ENCODE assay signal across 8 mouse cellular contexts in genomic region chr5:110232346-110232745, GRCm38 (mm10). TPM values are rescaled to one million over a fixed set of nuclear protein-coding genes. Genes with fewer than 3 reads are reported as not detected.
DNase-seq lines count a peak whose midpoint lies in the region; ATAC-seq and TF ChIP-seq lines count a peak whose summit lies in the region.

No protein-coding gene starts in this region.

- no peak for DNase-seq in kidney, postnatal 25 days
- peak; percentile 22 for DNase-seq in MEL (ENCODE audit: low read depth, low spot score)
- no peak for DNase-seq in urinary bladder, postnatal 10 days (ENCODE audit: low spot score)
- no peak for DNase-seq in left cerebral cortex, postnatal 14 days (ENCODE audit: low spot score in 2 of 2)
- DNase-seq in right cerebral cortex, postnatal 25 days: no peak

- H3K4me1 ChIP-seq in kidney, embryonic 14.5 days (ENCODE audit: control insufficient read depth, insufficient read depth, low read length): peaks cover 5% of the 10 kb centered on the region; the same call in 1 of the 2 replicates
- peaks cover 11 to 12% of the 10 kb centered on the region in 2 experiments for H3K4me1 ChIP-seq in MEL (ENCODE audit: control insufficient read depth in 1 of 2, insufficient read depth in 2 of 2, low read length in 2 of 2)
- peaks cover 24% of the 10 kb centered on the region for H3K4me1 ChIP-seq in forebrain, embryonic 15.5 days
- H3K4me1 ChIP-seq in megakaryocyte, embryonic 14.5 days: peaks cover 27% of the 10 kb centered on the region

- H3K4me2 ChIP-seq in kidney, embryonic 14.5 days (replicated peaks; ENCODE audit: low read depth, low read length): 0 out of 2 replicates have a peak overlapping the region, but pooled peaks have one; percentile 65
- peak overlapping the region; percentile 67; the same call in 1 of the 2 replicates for H3K4me2 ChIP-seq in forebrain, embryonic 15.5 days (replicated peaks)

- intact Hi-C loops in left cerebral cortex, postnatal 14 days (cut with DNase I): no loop called here

- no peak for TF ChIP-seq RAD21 in MEL (IDR thresholded peaks at IDR 0.05; ENCODE audit: low read depth, low read length)

- H3K27ac ChIP-seq in kidney, embryonic 14.5 days (ENCODE audit: low read depth, low read length): no peak overlapping the region
- H3K27ac ChIP-seq in MEL (ENCODE audit: control insufficient read depth, low read depth, low read length): no peak overlapping the region
- no peak overlapping the region for H3K27ac ChIP-seq in forebrain, embryonic 15.5 days (replicated peaks)

- H3K36me3 ChIP-seq in kidney, embryonic 14.5 days (ENCODE audit: control insufficient read depth, insufficient read depth, low read length): peaks cover 34% of the 10 kb centered on the region
- peaks cover 15 to 27% of the 10 kb centered on the region in 2 experiments for H3K36me3 ChIP-seq in MEL (ENCODE audit: control insufficient read depth in 1 of 2, insufficient read depth in 2 of 2, low read length in 2 of 2)
- H3K36me3 ChIP-seq in forebrain, embryonic 15.5 days: peaks cover 33% of the 10 kb centered on the region
- H3K36me3 ChIP-seq in megakaryocyte, embryonic 14.5 days (replicated peaks; ENCODE audit: low read length): peaks cover 37% of the 10 kb centered on the region

- no peak for ATAC-seq in kidney, embryonic 14.5 days (ENCODE audit: low FRiP score, low TSS enrichment)
- ATAC-seq in forebrain, embryonic 15.5 days (replicated peaks): no peak

- no peaks in the 10 kb centered on the region for H3K27me3 ChIP-seq in kidney, embryonic 14.5 days (ENCODE audit: control insufficient read depth, insufficient read depth, low read length)
- no peaks in the 10 kb centered on the region for H3K27me3 ChIP-seq in MEL (ENCODE audit: control insufficient read depth in 1 of 2, insufficient read depth in 2 of 2, low read length in 2 of 2)
- H3K27me3 ChIP-seq in forebrain, embryonic 15.5 days: no peaks in the 10 kb centered on the region
- no peaks in the 10 kb centered on the region for H3K27me3 ChIP-seq in megakaryocyte, embryonic 14.5 days (replicated peaks)

- no peak for TF ChIP-seq EP300 in MEL (IDR thresholded peaks at IDR 0.05; ENCODE audit: low read depth in 1 of 2, low read length in 2 of 2)

- no peaks in the 10 kb centered on the region for H3K9me3 ChIP-seq in kidney, embryonic 14.5 days (ENCODE audit: control insufficient read depth, low read length)
- H3K9me3 ChIP-seq in MEL (replicated peaks; ENCODE audit: insufficient read depth, low read length): no peaks in the 10 kb centered on the region
- no peaks in the 10 kb centered on the region for H3K9me3 ChIP-seq in forebrain, embryonic 15.5 days
- no peaks in the 10 kb centered on the region for H3K9me3 ChIP-seq in megakaryocyte, embryonic 14.5 days

- TF ChIP-seq POLR2A in MEL (IDR thresholded peaks at IDR 0.05; ENCODE audit: control insufficient read depth in 1 of 2, insufficient read depth in 1 of 2, low read depth in 1 of 2, low read length in 2 of 2, poor library complexity in 1 of 2): no peak

- no peak for TF ChIP-seq CTCF in MEL (IDR thresholded peaks at IDR 0.05 in 2 of 3, conservative IDR thresholded peaks at IDR 0.05 in 1 of 3; ENCODE audit: control insufficient read depth in 1 of 3, insufficient read depth in 1 of 3, low read depth in 2 of 3, low read length in 3 of 3, poor library complexity in 1 of 3, severe bottlenecking in 1 of 3)

- H3K79me2 ChIP-seq in MEL (ENCODE audit: control insufficient read depth, insufficient read depth, low read length, poor library complexity): peaks cover 29% of the 10 kb centered on the region

- 79% methylated on average over 6 of the region's 6 CpGs for WGBS in kidney, embryonic 14.5 days
- 89% methylated on average over 6 of the region's 6 CpGs for WGBS in forebrain, embryonic 15.5 days

- no peak overlapping the region for H3K9ac ChIP-seq in kidney, embryonic 14.5 days (ENCODE audit: low read depth, low read length)
- H3K9ac ChIP-seq in MEL (ENCODE audit: control insufficient read depth, low read depth, low read length, poor library complexity, severe bottlenecking): no peak overlapping the region
- no peak overlapping the region for H3K9ac ChIP-seq in forebrain, embryonic 15.5 days (replicated peaks)

- H3K4me3 ChIP-seq in kidney, embryonic 14.5 days (ENCODE audit: low read length): no peak overlapping the region
- H3K4me3 ChIP-seq in MEL (ENCODE audit: control insufficient read depth in 1 of 2, insufficient read depth in 1 of 2, low read depth in 2 of 2, low read length in 2 of 2): peak overlapping the region in 1 of 2 experiments; percentile 86; a peak in 2 of 4 replicates
- H3K4me3 ChIP-seq in forebrain, embryonic 15.5 days: no peak overlapping the region
- peak overlapping the region; percentile 99 for H3K4me3 ChIP-seq in megakaryocyte, embryonic 14.5 days (replicated peaks)

TF ChIP-seq in MEL, 35 proteins besides CTCF, POLR2A, EP300 and RAD21:
- no peak for TF ChIP-seq USF1 (IDR thresholded peaks at IDR 0.05; ENCODE audit: low read depth, low read length)
TF ChIP-seq in MEL: peak in this region for 0.

RNA-seq across cellular contexts. Expression of gene Ankle2, which starts 1.5 kb away (rescaled TPM):
- polyA plus RNA-seq in kidney, embryonic 14.5 days (2014; fragmentation: Nextera tagmentation; extraction: Ambion mirVana): 33.2 and 43.1 TPM in 2 replicates
- total RNA-seq in MEL (2012; rRNA removed): 31.7 and 37.9 TPM in 2 replicates
- polyA plus RNA-seq in MEL (2012; ENCODE audit: insufficient read depth in 1 of 2, insufficient read length in 2 of 2, low read depth in 1 of 2, low replicate concordance in 2 of 2, missing spikeins in 1 of 2): 100 to 1,000 TPM in 1 of 2 experiments, 10 to 100 TPM in 1; 29.5 to 270 TPM
- polyA plus RNA-seq in forebrain, embryonic 15.5 days (2015; fragmentation: Nextera tagmentation; extraction: Ambion mirVana): 26.9 and 28.6 TPM in 2 replicates
- 0.32 and 3.0 TPM in 2 replicates for polyA plus RNA-seq in megakaryocyte, embryonic 14.5 days (2012; ENCODE audit: insufficient read depth, low replicate concordance)
- 10 to 100 TPM; 28.7 to 29.5 TPM for total RNA-seq in left cerebral cortex, postnatal 14 days (2021)

RNA-seq across cellular contexts. Expression of gene Pgam5, which starts 37.4 kb away (rescaled TPM):
- 64.1 and 85.2 TPM in 2 replicates for polyA plus RNA-seq in kidney, embryonic 14.5 days (2014; fragmentation: Nextera tagmentation; extraction: Ambion mirVana)
- total RNA-seq in MEL (2012; rRNA removed): 96.3 and 115 TPM in 2 replicates
- 10 to 100 TPM in 1 of 2 experiments, not detected in 1; 95.8 TPM for polyA plus RNA-seq in MEL (2012; ENCODE audit: insufficient read depth in 1 of 2, insufficient read length in 2 of 2, low read depth in 1 of 2, low replicate concordance in 2 of 2, missing spikeins in 1 of 2)
- 105 and 107 TPM in 2 replicates for polyA plus RNA-seq in forebrain, embryonic 15.5 days (2015; fragmentation: Nextera tagmentation; extraction: Ambion mirVana)
- 0.82 and 2.8 TPM in 2 replicates for polyA plus RNA-seq in megakaryocyte, embryonic 14.5 days (2012; ENCODE audit: insufficient read depth, low replicate concordance)
- 10 to 100 TPM; 63.9 to 71.6 TPM for total RNA-seq in left cerebral cortex, postnatal 14 days (2021)

RNA-seq across cellular contexts. Expression of gene Pxmp2, which starts 53.6 kb away (rescaled TPM):
- polyA plus RNA-seq in kidney, embryonic 14.5 days (2014; fragmentation: Nextera tagmentation; extraction: Ambion mirVana): 14.1 and 16.4 TPM in 2 replicates
- 8.4 and 8.7 TPM in 2 replicates for total RNA-seq in MEL (2012; rRNA removed)
- 10 to 100 TPM in 1 of 2 experiments, not detected in 1; 15.2 TPM for polyA plus RNA-seq in MEL (2012; ENCODE audit: insufficient read depth in 1 of 2, insufficient read length in 2 of 2, low read depth in 1 of 2, low replicate concordance in 2 of 2, missing spikeins in 1 of 2)
- 6.3 and 8.4 TPM in 2 replicates for polyA plus RNA-seq in forebrain, embryonic 15.5 days (2015; fragmentation: Nextera tagmentation; extraction: Ambion mirVana)
- polyA plus RNA-seq in megakaryocyte, embryonic 14.5 days (2012; ENCODE audit: insufficient read depth, low replicate concordance): 7.5 and 57.5 TPM in 2 replicates
- total RNA-seq in left cerebral cortex, postnatal 14 days (2021): 1 to 10 TPM; 4.7 to 6.2 TPM

RNA-seq across cellular contexts. Expression of gene Pole, which starts 53.8 kb away (rescaled TPM):
- polyA plus RNA-seq in kidney, embryonic 14.5 days (2014; fragmentation: Nextera tagmentation; extraction: Ambion mirVana): 35.1 and 40.0 TPM in 2 replicates
- 32.4 and 33.7 TPM in 2 replicates for total RNA-seq in MEL (2012; rRNA removed)
- polyA plus RNA-seq in MEL (2012; ENCODE audit: insufficient read depth in 1 of 2, insufficient read length in 2 of 2, low read depth in 1 of 2, low replicate concordance in 2 of 2, missing spikeins in 1 of 2): 10 to 100 TPM; 52.6 to 81.4 TPM
- polyA plus RNA-seq in forebrain, embryonic 15.5 days (2015; fragmentation: Nextera tagmentation; extraction: Ambion mirVana): 14.3 and 16.3 TPM in 2 replicates
- polyA plus RNA-seq in megakaryocyte, embryonic 14.5 days (2012; ENCODE audit: insufficient read depth, low replicate concordance): 2.6 and 5.1 TPM in 2 replicates
- 1 to 10 TPM; 1.3 to 2.5 TPM for total RNA-seq in left cerebral cortex, postnatal 14 days (2021)

RNA-seq across cellular contexts. Expression of gene Golga3, which starts 55.8 kb away (rescaled TPM):
- 11.7 and 22.6 TPM in 2 replicates for polyA plus RNA-seq in kidney, embryonic 14.5 days (2014; fragmentation: Nextera tagmentation; extraction: Ambion mirVana)
- 16.3 and 17.4 TPM in 2 replicates for total RNA-seq in MEL (2012; rRNA removed)
- 10 to 100 TPM; 21.7 to 80.3 TPM for polyA plus RNA-seq in MEL (2012; ENCODE audit: insufficient read depth in 1 of 2, insufficient read length in 2 of 2, low read depth in 1 of 2, low replicate concordance in 2 of 2, missing spikeins in 1 of 2)
- polyA plus RNA-seq in forebrain, embryonic 15.5 days (2015; fragmentation: Nextera tagmentation; extraction: Ambion mirVana): 21.6 and 21.7 TPM in 2 replicates
- 0.26 and 2.0 TPM in 2 replicates for polyA plus RNA-seq in megakaryocyte, embryonic 14.5 days (2012; ENCODE audit: insufficient read depth, low replicate concordance)
- total RNA-seq in left cerebral cortex, postnatal 14 days (2021): 10 to 100 TPM; 38.5 to 44.6 TPM
